Mouse (Mus musculus) cerebellum, postnatal 14 days (tissue): ENCODE measurements at regions not wholly inside any gene's neighbourhood (a gene's known extent, or its start where the extent isn't known, plus 50 kb on each side); places are given as distances from the start of the nearest gene placed in this dataset.
A peak's percentile ranks its signal among the peaks of the same experiment; 100 is the strongest.

Experiments used
- DNase-seq, 2 experiments: peaks; one replicate each; pipeline ENCODE4 v3.0.0; 2021; ENCODE audit warnings: mixed read lengths in 2 of 2

GRCm38 (mm10) chr11:11012660-11013455, 101.2 kb upstream of the Vwc2 start:
- no peak for DNase-seq

- peak; percentile 28 to 31 for DNase-seq
Measured at GRCm38 (mm10) chr11:11013581-11013980, 100.4 kb upstream of the Vwc2 start.

GRCm38 (mm10) chr11:11014088-11014487, 99.9 kb upstream of the Vwc2 start:
- DNase-seq, result peak; percentile 90 to 91

GRCm38 (mm10) chr11:11014538-11014937, 99.5 kb upstream of the Vwc2 start:
- peak; percentile 63 to 71 for DNase-seq

GRCm38 (mm10) chr11:11028849-11029248, 85.2 kb upstream of the Vwc2 start:
- no peak for DNase-seq
